Mouse (Mus musculus) cerebellum, adult 2 months (tissue): ENCODE measurements around the gene Mta3.

Experiments
- CTCF ChIP-seq: fragments of 200-500 bp; IDR thresholded peaks from 2 replicates; pipeline ENCODE4 v1.5.1; 2011; ENCODE audit warnings: low read depth, mild to moderate bottlenecking, control low read depth, low read length, moderate library complexity, borderline replicate concordance; ENCODE audit not compliant: insufficient read depth
- POLR2A ChIP-seq: fragments of 200-500 bp; IDR thresholded peaks from 2 replicates; pipeline ENCODE4 v1.6.1; 2011; ENCODE audit warnings: low read length, control low read depth, borderline replicate concordance; ENCODE audit not compliant: insufficient read depth

- TF ChIP-seq CTCF (no peak), POLR2A (no peak)
Observed at GRCm38 (mm10) chr17:83808476-83809098, 102.6 kb downstream of the Mta3 start.
